Mouse (Mus musculus): ENCODE data around the gene Zmiz1.

Gene Zmiz1

DNA sequence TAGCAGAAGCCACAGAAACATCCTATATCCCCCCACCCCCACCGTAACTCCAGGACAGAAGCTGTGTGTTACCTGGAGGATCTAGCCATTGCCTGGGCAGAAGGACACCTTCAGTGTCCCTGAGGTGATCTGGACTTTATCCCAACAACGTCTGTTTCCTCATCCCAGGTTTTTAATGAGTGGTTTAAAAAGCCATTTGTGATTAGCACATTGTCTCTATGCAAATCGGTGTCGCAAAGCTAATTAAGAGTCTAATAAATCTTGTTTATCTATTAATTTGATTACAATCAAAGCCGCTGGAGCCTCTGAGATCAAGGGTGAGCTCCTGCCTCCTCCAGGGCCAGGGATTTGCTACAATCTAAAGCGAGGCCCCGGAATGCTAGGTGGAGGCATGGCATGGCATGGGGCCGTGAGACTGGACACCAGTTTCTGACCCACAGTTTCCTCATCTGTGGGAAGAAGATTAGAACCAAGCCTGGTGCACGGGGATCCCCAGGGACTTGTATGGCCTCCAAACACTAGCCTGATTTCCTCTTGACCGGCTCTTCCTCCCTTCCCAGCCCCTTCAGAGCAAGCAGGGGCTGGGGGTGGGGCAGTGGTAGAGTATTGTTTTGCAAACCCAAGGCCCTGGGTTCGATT, 180.3 kb downstream of the Zmiz1 start:
- no peak for DNase-seq (ENCODE audit: low read depth, low spot score)

- DNase-seq (ENCODE audit: low read depth, low spot score): no peak
Measured at GRCm38 (mm10) chr14:25639979-25640378, 181.0 kb downstream of the Zmiz1 start.

DNA sequence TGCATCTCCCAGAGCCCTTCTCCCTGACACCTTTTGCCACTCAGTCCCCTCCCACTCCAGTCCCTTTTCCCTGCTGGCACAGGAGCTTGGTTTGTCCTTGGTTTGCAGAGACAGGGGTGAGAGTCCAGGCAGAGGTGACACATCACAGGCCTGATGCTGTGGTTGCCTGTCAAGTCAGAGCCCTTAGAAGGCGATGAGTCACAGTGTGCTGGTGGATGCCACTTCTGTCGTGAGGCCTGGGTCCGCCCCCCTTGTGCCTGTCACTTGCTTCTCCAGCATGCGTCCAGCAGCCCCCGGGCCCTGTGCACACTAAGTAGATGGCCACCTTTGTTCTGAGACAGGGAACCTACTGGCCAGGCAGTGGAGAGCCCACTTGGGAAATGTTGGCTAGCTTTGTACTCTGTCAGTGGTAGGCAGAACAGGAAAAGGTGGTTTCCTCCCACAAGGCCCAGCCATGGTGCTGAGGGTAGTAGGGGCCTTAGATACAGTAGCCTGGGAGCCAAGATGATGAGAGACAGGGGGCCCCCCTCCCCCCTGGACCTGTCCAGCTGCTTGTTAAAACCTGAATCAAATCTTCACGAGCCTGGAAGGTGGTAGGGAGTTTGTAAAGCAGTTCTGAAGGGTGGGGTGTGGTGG, 181.6 kb downstream of the Zmiz1 start:
- DNase-seq (ENCODE audit: low read depth, low spot score): no peak

GRCm38 (mm10) chr14:25641067-25641466, 182.1 kb downstream of the Zmiz1 start:
- no peak for DNase-seq (ENCODE audit: low read depth, low spot score)

GRCm38 (mm10) chr14:25645717-25646116, 186.7 kb downstream of the Zmiz1 start:
- no peak for DNase-seq (ENCODE audit: low read depth, low spot score)

GRCm38 (mm10) chr14:25646161-25646621, 187.2 kb downstream of the Zmiz1 start:
- DNase-seq (ENCODE audit: low read depth, low spot score): peak; percentile 87

DNA sequence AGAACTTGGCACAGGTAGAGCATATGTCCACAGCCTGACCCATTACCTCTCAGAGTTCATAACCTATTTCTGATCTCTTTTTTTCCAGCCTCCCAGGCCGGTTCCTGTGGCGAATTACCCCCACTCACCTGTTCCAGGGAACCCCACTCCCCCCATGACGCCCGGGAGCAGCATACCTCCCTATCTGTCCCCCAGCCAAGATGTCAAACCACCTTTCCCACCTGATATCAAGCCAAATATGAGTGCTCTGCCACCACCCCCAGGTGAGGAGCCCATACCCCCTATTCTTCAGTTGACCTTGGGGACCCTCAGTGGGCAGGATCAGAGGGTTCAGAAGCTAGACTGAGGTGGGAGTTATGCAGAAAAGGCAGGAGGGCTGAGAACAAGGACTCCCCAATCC, 192.1 kb downstream of the Zmiz1 start:
- no peak for DNase-seq (ENCODE audit: low read depth, low spot score)

DNA sequence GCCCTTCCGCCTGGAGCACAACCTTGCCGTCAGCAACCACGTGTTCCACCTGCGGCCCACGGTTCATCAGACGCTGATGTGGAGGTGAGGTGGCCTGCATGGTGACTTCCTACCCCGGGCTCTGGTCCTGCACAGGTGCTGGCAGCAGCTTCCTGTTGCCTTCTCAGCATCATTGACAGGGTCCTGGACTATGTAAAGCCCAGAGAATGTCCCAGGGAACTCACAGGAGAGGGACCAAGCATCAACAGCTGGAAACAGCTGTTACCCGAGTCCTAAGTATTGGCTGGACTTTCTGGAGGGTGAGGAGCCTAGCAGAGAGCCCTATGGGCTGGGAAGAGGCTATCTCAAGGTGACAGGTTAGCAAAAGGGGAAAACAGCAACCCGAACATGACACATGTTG, 192.9 kb downstream of the Zmiz1 start:
- DNase-seq (ENCODE audit: low read depth, low spot score): no peak

DNA sequence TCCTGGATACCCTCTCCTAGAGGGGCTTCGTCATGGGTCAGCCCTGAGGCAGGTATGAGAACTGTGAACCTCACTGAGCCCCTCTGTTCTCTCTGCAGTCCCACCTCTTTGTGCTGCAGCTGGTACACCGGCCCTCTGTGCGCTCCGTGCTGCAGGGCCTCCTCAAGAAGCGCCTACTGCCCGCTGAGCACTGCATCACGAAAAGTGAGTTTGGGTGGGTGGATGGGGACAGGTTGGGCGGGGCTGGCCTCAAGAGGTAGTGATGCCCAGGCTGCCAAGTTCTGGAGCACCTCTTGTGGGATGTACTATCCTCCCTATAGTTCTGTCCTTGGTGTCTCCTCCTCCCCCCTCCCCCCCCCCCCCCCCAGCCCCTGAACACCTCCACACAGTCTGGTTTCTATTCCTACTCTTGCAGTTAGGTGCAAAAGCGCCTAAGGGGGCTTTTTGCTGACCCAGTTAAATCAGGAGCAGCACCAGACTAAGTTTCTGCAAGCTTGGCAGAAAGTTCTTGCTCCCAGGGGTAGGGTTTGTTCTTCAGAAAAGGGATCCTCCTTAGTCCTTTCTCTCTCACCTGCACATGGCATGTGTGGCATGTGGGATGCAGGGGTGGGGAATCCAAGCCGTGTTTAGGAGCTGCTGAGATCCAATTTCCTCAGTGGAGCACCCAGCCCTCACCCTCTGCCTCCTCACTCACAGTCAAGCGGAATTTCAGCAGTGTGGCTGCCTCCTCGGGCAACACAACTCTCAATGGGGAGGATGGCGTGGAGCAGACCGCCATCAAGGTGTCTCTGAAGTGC, 195.6 kb downstream of the Zmiz1 start:
- no peak for DNase-seq (ENCODE audit: low read depth, low spot score)

DNA sequence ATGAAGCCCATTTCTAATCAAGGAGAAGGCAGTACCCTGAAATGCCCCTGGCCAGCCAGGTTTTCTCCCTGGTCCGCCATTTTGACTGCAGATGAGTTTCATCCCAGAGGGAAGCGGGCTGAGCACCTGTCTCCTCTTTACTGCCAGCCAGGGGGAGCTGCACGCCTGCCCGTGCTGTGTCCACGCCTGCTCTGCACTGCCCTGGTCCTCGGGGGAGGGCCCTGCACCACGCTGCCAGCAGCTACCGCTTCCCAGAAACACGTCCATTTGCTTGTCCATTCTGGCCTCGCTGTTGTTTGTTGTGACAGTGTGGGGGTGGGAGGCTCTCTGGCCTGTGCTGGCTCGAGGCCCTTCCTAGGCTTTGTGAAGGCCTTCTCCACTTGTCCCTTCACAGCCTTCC, 201.7 kb downstream of the Zmiz1 start:
- DNase-seq (ENCODE audit: low read depth, low spot score): no peak

GRCm38 (mm10) chr14:25661185-25661920, 202.4 kb downstream of the Zmiz1 start:
- DNase-seq (ENCODE audit: low read depth, low spot score): no peak

GRCm38 (mm10) chr14:25663649-25664309, 204.8 kb downstream of the Zmiz1 start:
- DNase-seq (ENCODE audit: low read depth, low spot score): no peak

DNA sequence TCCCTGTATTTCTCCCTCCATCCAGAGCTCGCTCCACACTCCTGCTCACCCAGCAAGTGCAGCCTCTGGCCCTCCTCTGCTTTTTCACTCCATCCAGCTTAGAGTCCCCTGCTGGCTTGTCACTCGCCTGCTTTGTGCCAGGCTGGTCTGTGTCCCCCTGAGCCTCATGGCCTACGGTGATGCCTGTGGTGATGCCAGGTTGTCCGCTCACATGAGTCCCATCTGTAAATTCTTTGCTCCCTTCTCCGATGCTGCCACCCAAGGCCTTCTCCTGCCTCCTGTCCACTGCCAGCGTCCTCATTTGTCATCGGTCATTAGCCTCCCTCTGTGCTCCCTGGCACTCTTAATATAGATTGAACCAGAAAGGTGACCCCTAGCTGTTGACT, 205.3 kb downstream of the Zmiz1 start:
- DNase-seq (ENCODE audit: low read depth, low spot score): no peak

DNA sequence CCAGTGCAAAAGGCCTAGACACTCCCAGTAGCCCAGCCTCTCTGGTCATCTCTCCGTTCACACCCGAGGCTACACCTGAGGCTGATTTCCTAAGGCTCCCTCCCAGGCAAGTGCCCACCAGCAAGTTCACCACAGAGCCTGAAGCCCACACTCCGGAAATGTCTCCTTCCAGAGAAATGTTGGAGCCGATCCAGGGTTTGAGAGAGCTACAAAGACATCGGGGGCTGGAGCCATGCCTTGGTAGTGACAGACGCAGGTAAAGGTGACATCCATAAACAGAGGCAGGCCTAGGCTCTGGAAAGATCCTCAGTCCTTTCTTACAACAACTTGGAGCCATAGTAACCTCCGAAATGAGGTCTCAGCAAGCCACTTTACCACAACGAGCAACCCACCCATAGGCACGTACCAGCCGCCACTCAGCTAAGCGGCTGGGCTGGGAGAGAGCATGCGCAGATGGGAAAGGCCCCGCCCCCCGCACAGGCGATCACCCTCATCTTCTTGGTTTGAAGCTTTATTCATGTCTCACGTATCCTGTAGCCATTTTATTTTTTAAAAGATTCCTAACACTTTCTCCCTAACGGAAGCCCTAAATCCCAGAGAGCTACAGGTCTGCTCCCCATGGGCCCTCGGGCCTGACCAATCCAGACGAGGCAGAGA, 206.5 kb downstream of the Zmiz1 start:
- DNase-seq (ENCODE audit: low read depth, low spot score): no peak

GRCm38 (mm10) chr14:25666668-25667376, 207.8 kb downstream of the Zmiz1 start:
- DNase-seq (ENCODE audit: low read depth, low spot score): peak; percentile 29

DNA sequence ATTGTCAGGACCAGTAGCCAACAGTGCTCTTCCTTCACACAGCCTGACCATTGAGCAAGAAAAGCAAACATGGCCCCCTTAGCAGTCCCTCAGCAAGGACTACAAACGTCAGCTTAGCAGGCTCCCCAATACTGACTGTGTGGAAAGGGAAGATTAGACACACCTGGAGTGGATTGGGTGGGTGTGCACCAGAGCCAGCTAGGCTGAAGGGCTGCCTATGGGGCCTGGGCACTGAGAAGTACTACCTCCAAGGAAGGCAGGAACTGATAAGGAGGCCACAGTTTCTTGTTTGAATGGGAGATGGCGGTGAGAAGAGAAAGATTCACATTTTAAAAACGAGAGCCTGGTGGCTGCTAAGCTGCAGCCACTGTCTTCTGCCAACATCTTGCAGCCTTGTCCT, 208.6 kb downstream of the Zmiz1 start:
- DNase-seq (ENCODE audit: low read depth, low spot score): no peak

DNA sequence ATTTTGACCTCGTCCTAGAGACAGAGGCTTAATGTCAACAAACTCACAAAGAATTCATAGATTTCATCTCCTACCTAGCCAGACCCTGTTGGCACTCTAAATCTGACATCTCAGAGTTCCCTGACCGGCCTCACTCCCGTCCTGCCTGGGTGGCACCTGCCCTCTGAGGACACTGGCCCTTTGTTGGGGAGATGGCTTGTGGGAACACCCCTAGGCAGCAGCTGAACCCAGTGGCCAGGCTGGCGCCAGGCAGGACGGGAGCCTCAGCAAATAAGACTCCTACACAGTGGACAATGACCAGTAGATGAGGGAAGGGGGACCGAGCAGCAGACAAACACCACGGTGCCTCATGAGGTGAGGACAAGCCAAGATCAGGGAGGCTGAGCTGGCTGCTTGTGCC, 220.6 kb downstream of the Zmiz1 start:
- no peak for DNase-seq (ENCODE audit: low read depth, low spot score)

- no peak for DNase-seq (ENCODE audit: low read depth, low spot score)
Measured at GRCm38 (mm10) chr14:25682020-25682419, 223.0 kb downstream of the Zmiz1 start.

DNA sequence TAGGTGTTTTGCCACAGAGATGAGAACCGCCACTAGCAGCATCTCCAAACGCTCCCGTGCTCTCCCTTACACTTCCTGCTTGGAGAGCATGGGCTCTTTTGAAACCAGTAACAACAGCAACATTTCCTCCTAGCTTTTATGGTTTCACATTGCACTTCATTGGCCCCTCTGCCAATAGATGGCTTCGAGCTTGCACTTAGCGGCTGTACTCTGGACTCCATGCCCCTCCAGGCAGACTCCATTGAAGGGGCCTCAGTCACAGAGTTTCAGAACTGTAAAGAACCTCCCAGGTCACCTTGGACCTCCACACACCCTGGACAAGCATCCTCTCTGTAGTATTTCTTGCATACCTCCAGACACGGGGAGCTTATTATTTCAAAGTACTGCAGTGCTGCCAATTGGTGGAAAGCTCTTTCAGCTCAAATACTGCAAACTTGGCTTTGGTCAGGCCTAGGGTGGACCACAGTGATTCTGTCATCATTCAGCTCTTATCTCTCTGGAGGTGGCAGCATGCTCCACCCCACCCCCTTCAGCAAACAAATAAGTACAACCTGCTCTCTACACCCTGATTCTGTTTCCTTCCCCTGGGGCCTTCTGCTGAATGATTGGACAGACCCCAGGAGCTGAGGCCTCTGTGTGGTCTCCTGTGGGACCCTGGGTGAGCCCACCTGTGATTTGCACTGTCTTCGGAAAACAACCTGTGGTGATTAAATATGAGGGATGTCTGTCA, 227.4 kb downstream of the Zmiz1 start:
- no peak for DNase-seq (ENCODE audit: low read depth, low spot score)

Data from mesoderm, embryonic 11.5 days (tissue).